Mouse (Mus musculus): ENCODE measurements around the gene Daam2. TPM values are rescaled to one million over a fixed set of nuclear protein-coding genes. Genes with fewer than 3 reads are reported as not detected.
A peak's percentile ranks its signal among the peaks of the same experiment; 100 is the strongest.

The Daam2 gene
- total RNA-seq, 1 experiment from 2014 or later, result not detected

DNA sequence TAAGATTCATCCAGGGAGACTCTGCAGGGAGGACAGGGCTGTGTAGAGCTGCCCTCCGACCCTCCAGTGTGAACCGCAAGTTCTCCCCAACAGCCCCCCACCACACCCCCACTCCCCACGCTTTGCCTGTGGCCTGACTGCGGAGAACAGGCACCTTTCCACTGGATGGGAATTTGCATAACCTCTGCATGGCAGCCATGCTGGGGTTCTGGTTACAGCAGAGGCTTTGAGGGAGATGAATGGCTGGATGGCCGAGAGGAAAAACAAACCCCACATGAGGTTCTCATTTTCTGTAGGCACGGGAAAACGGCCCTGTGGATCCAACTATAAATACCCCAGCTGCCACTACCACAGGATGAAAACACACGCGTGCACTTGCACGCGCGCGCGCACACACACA is 23.4 kb downstream of the Daam2 start:
- ATAC-seq (replicated peaks in 1 of 2; ENCODE audit: insufficient read depth in 1 of 2, low FRiP score in 2 of 2, low TSS enrichment in 1 of 2, low read depth in 1 of 2, poor library complexity in 2 of 2, severe bottlenecking in 2 of 2), result no peak

DNA sequence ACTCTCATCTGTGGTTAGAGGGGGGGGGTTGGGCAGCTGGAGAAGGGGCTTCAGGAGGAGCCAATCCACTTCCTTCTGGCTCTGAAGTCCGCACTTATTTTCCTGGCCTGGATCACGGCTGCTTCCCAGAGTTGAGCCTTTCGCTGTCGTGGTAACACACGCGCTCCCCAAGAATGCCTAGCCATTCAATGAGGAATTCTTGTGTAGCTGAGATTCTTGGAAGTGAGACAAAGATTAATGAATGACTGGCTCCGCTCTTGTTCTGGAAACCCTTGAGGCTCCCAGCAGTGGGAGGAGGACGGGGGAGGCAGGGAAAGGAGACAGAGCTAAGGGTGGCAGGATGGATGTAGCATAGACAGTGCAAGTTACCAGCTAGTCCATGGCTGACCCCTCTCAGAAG is 24.9 kb downstream of the Daam2 start:
- ATAC-seq (replicated peaks in 1 of 2; ENCODE audit: insufficient read depth in 1 of 2, low FRiP score in 2 of 2, low TSS enrichment in 1 of 2, low read depth in 1 of 2, poor library complexity in 2 of 2, severe bottlenecking in 2 of 2), result no peak

- ATAC-seq (replicated peaks in 1 of 2; ENCODE audit: insufficient read depth in 1 of 2, low FRiP score in 2 of 2, low TSS enrichment in 1 of 2, low read depth in 1 of 2, poor library complexity in 2 of 2, severe bottlenecking in 2 of 2), result no peak
Measured at GRCm38 (mm10) chr17:49535580-49535979, 28.6 kb downstream of the Daam2 start.

DNA sequence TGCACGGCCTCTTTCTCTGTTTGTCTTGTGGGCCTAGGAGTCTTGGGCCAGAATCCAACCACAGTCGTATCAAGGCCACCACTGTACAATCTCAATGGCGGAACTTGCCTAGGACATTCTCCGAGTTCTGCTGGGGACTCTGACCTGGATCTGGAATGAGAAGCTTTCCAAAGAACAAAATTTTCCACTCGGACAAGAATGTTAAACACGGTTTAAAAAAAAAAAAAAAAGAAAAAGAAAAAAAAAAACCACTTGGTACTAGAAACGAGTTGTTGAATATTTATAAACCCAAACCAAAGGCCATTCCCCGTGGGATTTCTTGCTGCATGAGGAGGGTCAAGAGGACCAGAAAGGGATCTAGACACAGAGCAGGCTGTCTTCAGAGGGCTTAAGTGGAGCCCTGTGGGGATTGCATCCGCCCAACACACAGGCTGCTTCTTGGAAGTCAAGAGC is 29.9 kb downstream of the Daam2 start:
- ATAC-seq (replicated peaks in 1 of 2; ENCODE audit: insufficient read depth in 1 of 2, low FRiP score in 2 of 2, low TSS enrichment in 1 of 2, low read depth in 1 of 2, poor library complexity in 2 of 2, severe bottlenecking in 2 of 2), result no peak

GRCm38 (mm10) chr17:49531661-49532060 is 32.5 kb downstream of the Daam2 start:
- no peak for ATAC-seq (replicated peaks in 1 of 2; ENCODE audit: insufficient read depth in 1 of 2, low FRiP score in 2 of 2, low TSS enrichment in 1 of 2, low read depth in 1 of 2, poor library complexity in 2 of 2, severe bottlenecking in 2 of 2)

DNA sequence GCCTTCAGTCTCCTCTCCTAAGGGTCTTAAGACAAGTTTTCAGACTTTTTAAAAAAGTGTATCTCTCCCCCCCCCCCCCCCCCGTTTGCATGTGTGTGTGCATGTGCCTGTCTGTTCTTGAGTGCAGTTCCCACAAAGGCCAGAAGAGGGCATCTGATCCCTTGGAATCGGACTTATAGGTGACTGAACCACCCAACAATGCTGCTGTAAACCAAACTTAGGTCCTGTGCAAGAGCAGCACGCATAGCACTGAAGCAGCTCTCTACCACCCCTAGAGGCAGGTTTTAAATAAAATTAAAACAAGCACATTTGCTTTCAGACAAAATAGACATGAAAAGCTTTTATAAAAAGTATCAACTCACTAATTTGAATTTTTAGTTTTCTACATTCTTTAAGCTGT is 33.9 kb downstream of the Daam2 start:
- peak; percentile 35 to 42; a peak in 1 of 4 replicates for ATAC-seq (replicated peaks in 1 of 2; ENCODE audit: insufficient read depth in 1 of 2, low FRiP score in 2 of 2, low TSS enrichment in 1 of 2, low read depth in 1 of 2, poor library complexity in 2 of 2, severe bottlenecking in 2 of 2)

- no peak for ATAC-seq (replicated peaks in 1 of 2; ENCODE audit: insufficient read depth in 1 of 2, low FRiP score in 2 of 2, low TSS enrichment in 1 of 2, low read depth in 1 of 2, poor library complexity in 2 of 2, severe bottlenecking in 2 of 2)
Measured at GRCm38 (mm10) chr17:49528503-49529205, 35.5 kb downstream of the Daam2 start.

DNA sequence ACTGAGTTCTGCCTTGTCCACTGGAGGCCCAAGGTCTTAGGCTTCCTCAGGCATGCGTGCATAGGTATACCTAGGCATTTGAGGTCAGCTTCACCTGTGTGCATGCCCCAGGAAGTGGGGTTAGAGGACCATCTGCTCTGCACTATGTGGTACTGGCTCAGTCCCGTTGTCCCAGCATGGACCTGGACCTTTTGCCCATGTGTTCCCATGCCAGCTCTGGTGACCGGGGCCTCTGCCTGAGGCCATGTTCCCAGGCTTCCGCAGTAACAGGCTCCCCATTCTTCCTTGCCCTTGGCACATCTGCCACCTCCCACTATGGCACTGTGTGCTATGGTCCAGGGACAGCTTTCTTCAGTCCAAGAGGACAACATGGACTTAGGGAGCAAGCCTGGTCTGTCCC is 36.1 kb downstream of the Daam2 start:
- no peak for ATAC-seq (replicated peaks in 1 of 2; ENCODE audit: insufficient read depth in 1 of 2, low FRiP score in 2 of 2, low TSS enrichment in 1 of 2, low read depth in 1 of 2, poor library complexity in 2 of 2, severe bottlenecking in 2 of 2)

DNA sequence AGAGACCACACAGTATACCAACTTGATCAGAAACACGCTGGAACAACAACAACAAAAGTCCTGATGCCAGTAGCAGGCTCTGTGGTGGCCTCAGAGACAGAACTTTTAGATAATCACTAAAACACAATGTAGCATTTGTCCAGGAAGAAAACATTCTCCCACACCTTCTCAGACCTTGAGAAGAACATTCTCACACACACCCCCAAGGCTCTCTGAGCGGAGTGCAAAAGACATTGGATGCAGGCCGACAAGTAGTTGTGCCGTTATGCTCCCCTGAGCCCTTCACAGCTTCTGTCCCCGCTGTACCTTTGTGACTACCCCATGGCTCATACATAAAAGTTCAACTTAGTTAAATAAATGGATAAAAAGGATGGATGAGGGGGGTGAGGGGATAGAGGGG is 37.6 kb downstream of the Daam2 start:
- no peak for ATAC-seq (replicated peaks in 1 of 2; ENCODE audit: insufficient read depth in 1 of 2, low FRiP score in 2 of 2, low TSS enrichment in 1 of 2, low read depth in 1 of 2, poor library complexity in 2 of 2, severe bottlenecking in 2 of 2)

- no peak for ATAC-seq (replicated peaks in 1 of 2; ENCODE audit: insufficient read depth in 1 of 2, low FRiP score in 2 of 2, low TSS enrichment in 1 of 2, low read depth in 1 of 2, poor library complexity in 2 of 2, severe bottlenecking in 2 of 2)
Measured at GRCm38 (mm10) chr17:49525911-49526310, 38.2 kb downstream of the Daam2 start.

DNA sequence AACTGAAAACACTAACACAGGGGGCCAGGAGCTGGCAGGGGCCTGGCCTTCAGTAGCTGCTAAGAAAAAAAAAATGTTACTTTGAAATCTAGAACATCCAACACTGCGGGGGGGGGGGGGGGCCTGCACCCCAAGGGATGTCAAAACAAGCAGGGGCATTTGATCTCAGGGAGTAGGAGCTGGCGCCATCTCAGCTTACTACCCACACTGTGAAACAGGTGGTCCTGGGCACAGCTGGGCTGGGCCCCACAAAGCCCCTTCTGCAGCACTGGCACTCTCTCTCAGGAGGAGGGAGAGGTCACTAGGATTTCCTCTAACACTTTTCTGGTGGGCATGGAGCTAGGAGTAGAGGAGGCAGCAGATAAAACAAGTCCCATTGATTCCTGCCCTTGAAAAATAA is 39.6 kb downstream of the Daam2 start:
- ATAC-seq (replicated peaks in 1 of 2; ENCODE audit: insufficient read depth in 1 of 2, low FRiP score in 2 of 2, low TSS enrichment in 1 of 2, low read depth in 1 of 2, poor library complexity in 2 of 2, severe bottlenecking in 2 of 2), result no peak

DNA sequence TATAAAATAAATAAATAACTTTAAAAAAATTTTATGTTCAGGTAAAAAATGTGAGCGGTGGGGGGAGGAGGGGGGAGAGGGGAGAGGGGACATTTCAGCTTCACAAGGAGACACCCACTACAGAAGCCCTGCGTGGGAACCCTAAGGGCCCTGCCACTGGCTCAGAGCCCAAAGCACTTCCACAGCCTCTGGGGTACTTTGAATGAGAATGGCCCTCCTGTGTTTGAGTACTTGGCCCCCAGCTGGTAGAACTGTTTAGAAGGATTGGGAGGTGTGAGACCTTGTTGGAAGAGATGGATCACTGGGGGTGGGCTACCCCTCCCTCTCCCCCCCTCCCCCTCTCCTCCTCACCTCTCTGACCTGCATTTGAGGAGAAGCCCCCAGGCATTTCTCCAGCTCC is 41.7 kb downstream of the Daam2 start:
- no peak for ATAC-seq (replicated peaks in 1 of 2; ENCODE audit: insufficient read depth in 1 of 2, low FRiP score in 2 of 2, low TSS enrichment in 1 of 2, low read depth in 1 of 2, poor library complexity in 2 of 2, severe bottlenecking in 2 of 2)

DNA sequence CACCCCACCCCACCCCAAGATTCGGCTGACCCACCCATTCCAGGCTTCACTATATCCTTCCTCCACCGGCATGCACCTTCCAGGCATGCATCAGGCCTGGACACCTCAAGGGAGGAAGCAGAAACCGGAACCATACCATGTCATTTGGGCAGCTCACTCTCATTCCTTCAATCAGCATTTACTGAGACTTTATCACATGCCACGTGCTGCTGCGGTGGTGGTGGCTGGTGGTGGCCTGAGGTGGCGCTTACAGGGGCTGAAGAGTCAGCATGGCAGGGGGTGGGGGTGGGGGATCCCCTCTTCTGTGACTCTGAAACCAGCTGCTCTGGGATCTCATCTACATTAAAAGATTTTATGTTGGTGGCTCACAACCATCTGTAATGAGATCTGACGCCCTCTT is 42.1 kb downstream of the Daam2 start:
- peak; percentile 37 to 66; a peak in 3 of 4 replicates for ATAC-seq (replicated peaks in 1 of 2; ENCODE audit: insufficient read depth in 1 of 2, low FRiP score in 2 of 2, low TSS enrichment in 1 of 2, low read depth in 1 of 2, poor library complexity in 2 of 2, severe bottlenecking in 2 of 2)

DNA sequence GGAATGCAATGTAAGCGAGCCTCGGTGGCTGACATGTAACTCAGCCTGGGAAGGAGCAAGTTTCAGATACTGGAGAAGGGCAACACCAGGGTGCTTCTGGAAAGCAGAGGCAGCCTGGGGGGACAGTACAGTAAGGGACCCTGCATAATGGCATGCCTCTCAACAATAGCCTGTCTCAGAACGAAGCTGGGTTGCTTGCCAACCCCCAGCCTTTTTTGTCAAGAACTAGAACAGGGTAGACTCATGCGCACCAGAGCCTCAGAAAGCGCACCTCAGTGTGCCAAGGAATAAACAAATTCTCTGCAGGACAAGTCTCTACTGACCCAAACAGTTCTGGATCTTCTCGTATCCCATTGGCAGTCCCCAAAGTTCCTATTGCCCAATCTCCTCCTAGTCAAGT is 43.5 kb downstream of the Daam2 start:
- ATAC-seq (replicated peaks in 1 of 2; ENCODE audit: insufficient read depth in 1 of 2, low FRiP score in 2 of 2, low TSS enrichment in 1 of 2, low read depth in 1 of 2, poor library complexity in 2 of 2, severe bottlenecking in 2 of 2), result no peak

GRCm38 (mm10) chr17:49519576-49520247 is 44.4 kb downstream of the Daam2 start:
- ATAC-seq (replicated peaks in 1 of 2; ENCODE audit: insufficient read depth in 1 of 2, low FRiP score in 2 of 2, low TSS enrichment in 1 of 2, low read depth in 1 of 2, poor library complexity in 2 of 2, severe bottlenecking in 2 of 2), result no peak

GRCm38 (mm10) chr17:49517091-49517490 is 47.1 kb downstream of the Daam2 start:
- ATAC-seq (replicated peaks in 1 of 2; ENCODE audit: insufficient read depth in 1 of 2, low FRiP score in 2 of 2, low TSS enrichment in 1 of 2, low read depth in 1 of 2, poor library complexity in 2 of 2, severe bottlenecking in 2 of 2), result no peak

DNA sequence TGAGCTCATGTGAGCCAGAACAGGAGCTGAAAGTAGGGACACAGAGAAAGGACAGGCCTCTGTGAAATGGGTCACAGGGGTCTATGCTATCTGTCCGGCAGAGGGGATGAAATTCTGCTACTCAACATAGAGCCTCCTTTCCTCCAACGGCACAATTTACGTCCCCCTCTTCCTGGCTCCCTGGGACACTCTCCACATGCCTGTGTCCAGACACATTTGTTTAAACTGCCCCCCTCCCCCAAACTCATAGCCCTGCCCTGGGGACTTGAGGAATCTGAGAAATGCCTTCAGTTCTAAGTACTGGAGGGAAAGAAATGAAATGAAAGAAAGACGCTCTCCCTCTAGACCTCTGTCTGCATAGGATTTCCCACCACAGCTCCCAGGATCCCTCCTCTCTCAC is 48.5 kb downstream of the Daam2 start:
- no peak for ATAC-seq (replicated peaks in 1 of 2; ENCODE audit: insufficient read depth in 1 of 2, low FRiP score in 2 of 2, low TSS enrichment in 1 of 2, low read depth in 1 of 2, poor library complexity in 2 of 2, severe bottlenecking in 2 of 2)

GRCm38 (mm10) chr17:49515141-49515540 is 49.0 kb downstream of the Daam2 start:
- no peak for ATAC-seq (replicated peaks in 1 of 2; ENCODE audit: insufficient read depth in 1 of 2, low FRiP score in 2 of 2, low TSS enrichment in 1 of 2, low read depth in 1 of 2, poor library complexity in 2 of 2, severe bottlenecking in 2 of 2)

DNA sequence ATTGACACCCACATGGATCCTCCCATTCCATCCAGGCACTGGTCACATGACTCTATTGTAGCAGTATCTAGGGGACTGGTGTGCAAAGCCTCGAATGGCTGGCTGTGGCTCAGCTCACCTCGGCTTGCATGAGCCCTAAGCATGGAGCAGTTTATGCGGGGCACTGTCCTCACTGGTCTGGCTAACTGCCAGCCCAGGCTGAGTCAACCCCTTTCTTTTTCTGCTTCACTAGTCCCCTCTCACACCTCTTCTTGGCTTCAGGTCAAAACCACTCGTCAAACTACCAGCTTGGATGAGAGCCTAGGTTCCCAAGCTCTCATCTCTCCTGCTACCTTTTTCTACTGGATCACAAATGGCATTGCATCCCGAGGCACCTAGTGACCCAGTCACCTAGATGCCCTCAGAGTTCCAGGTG is 51.5 kb downstream of the Daam2 start:
- 0 out of 4 replicates have a peak, but pooled peaks of 1 of the 2 experiments have one; percentile 29 for ATAC-seq (replicated peaks in 1 of 2; ENCODE audit: insufficient read depth in 1 of 2, low FRiP score in 2 of 2, low TSS enrichment in 1 of 2, low read depth in 1 of 2, poor library complexity in 2 of 2, severe bottlenecking in 2 of 2)
